Mouse (Mus musculus) bone marrow macrophage, adult 2 months (primary cell): ENCODE data around the gene Hydin.

Experiments used
- CTCF ChIP-seq: IDR thresholded peaks from 2 replicates; pipeline ENCODE4 v1.5.1; 2012; ENCODE audit warnings: low read depth, mild to moderate bottlenecking, low read length, moderate library complexity
- POLR2A ChIP-seq: IDR thresholded peaks from 2 replicates; pipeline ENCODE4 v1.6.1; 2012; ENCODE audit warnings: mild to moderate bottlenecking, low read depth, low read length, borderline replicate concordance

GRCm38 (mm10) chr8:110242278-110243177 lies 24.2 kb upstream of the Hydin start:
- no peak for TF ChIP-seq CTCF
- no peak for TF ChIP-seq POLR2A
